Mouse (Mus musculus) left cerebral cortex, adult 9 months (tissue): ENCODE measurements around the gene Prdm11.

Experiments used
- DNase-seq, 2 experiments: peaks; one replicate each; pipeline ENCODE4 v3.0.0; 2022; ENCODE audit warnings: low spot score in 2 of 2

Prdm11 gene

GRCm38 (mm10) chr2:93045818-93046508 is at the start of gene Prdm11:
Prdm11 (minus strand) TSS chr2:93046167.
- peak in 1 of 2 experiments; percentile 39 for DNase-seq

- no peak for DNase-seq
These were observed 46.4 kb upstream of the Prdm11 start for GRCm38 (mm10) chr2:93092347-93092746.

- DNase-seq, result no peak
These were observed 45.7 kb upstream of the Prdm11 start for GRCm38 (mm10) chr2:93091679-93092078.

GRCm38 (mm10) chr2:93089379-93090089 is 43.6 kb upstream of the Prdm11 start:
- DNase-seq, result no peak

GRCm38 (mm10) chr2:93088006-93088405 is 42.0 kb upstream of the Prdm11 start:
- DNase-seq, result no peak

GRCm38 (mm10) chr2:93085291-93086027 is 39.5 kb upstream of the Prdm11 start:
- DNase-seq, result peak; percentile 79 to 93

GRCm38 (mm10) chr2:93084481-93084880 is 38.5 kb upstream of the Prdm11 start:
- peak in 1 of 2 experiments; percentile 60 for DNase-seq

GRCm38 (mm10) chr2:93083317-93083716 is 37.4 kb upstream of the Prdm11 start:
- no peak for DNase-seq

- DNase-seq, result no peak
These were observed 36.9 kb upstream of the Prdm11 start for GRCm38 (mm10) chr2:93082846-93083245.

- DNase-seq, result no peak
These were observed 35.1 kb upstream of the Prdm11 start for GRCm38 (mm10) chr2:93080871-93081608.

- peak; percentile 41 to 55 for DNase-seq
These were observed 33.4 kb upstream of the Prdm11 start for GRCm38 (mm10) chr2:93079394-93079793.

- no peak for DNase-seq
These were observed 30.6 kb upstream of the Prdm11 start for GRCm38 (mm10) chr2:93076578-93076955.

- peak in 1 of 2 experiments; percentile 58 for DNase-seq
These were observed 30.0 kb upstream of the Prdm11 start for GRCm38 (mm10) chr2:93075738-93076577.

GRCm38 (mm10) chr2:93071656-93072055 is 25.7 kb upstream of the Prdm11 start:
- DNase-seq, result peak in 1 of 2 experiments; percentile 55

GRCm38 (mm10) chr2:93068942-93069341 is 23.0 kb upstream of the Prdm11 start:
- DNase-seq, result no peak

GRCm38 (mm10) chr2:93063347-93063746 is 17.4 kb upstream of the Prdm11 start:
- no peak for DNase-seq

- DNase-seq, result no peak
These were observed 5.9 kb upstream of the Prdm11 start for GRCm38 (mm10) chr2:93051873-93052272.

- DNase-seq, result no peak
These were observed 2.8 kb upstream of the Prdm11 start for GRCm38 (mm10) chr2:93048601-93049323.

GRCm38 (mm10) chr2:93047491-93048050 is 1.6 kb upstream of the Prdm11 start:
- no peak for DNase-seq

- DNase-seq, result no peak
These were observed 1.1 kb upstream of the Prdm11 start for GRCm38 (mm10) chr2:93047036-93047435.
